Mouse (Mus musculus): ENCODE data around the gene Slc38a10. TPM values are rescaled to one million over a fixed set of nuclear protein-coding genes. Genes with fewer than 3 reads are reported as not detected.

Gene Slc38a10
- total RNA-seq, 2 experiments from 2014 or later = 81.0 to 82.4 TPM

- peak overlapping the region; percentile 81 for H3K4me3 ChIP-seq
- intact Hi-C loops (cut with DNase I) = no loop called here
- TF ChIP-seq CTCF (IDR thresholded peaks at IDR 0.05) = no peak
These were observed 570 bp downstream of the Slc38a10 start for GRCm38 (mm10) chr11:120150440-120151112.

GRCm38 (mm10) chr11:120149510-120150200 lies 1.5 kb downstream of the Slc38a10 start:
- TF ChIP-seq CTCF (IDR thresholded peaks at IDR 0.05) = no peak
- H3K27ac ChIP-seq = no peak overlapping the region
- DNase-seq (ENCODE audit: extremely low spot score in 1 of 2, low spot score in 2 of 2) = no peak
- H3K4me3 ChIP-seq = peak overlapping the region; percentile 81; the same call in 1 of the 2 replicates
- intact Hi-C loops (cut with DNase I) = no loop called here

More at GRCm38 (mm10) chr11:120150440-120151112, 570 bp downstream of the Slc38a10 start:
- H3K27ac ChIP-seq = peak overlapping the region; percentile 88
- DNase-seq (ENCODE audit: extremely low spot score in 1 of 2, low spot score in 2 of 2) = no peak

GRCm38 (mm10) chr11:120148201-120148855 lies 2.8 kb downstream of the Slc38a10 start:
- no peak for DNase-seq (ENCODE audit: extremely low spot score in 1 of 2, low spot score in 2 of 2)
- intact Hi-C loops (cut with DNase I) = no loop called here
- TF ChIP-seq CTCF (IDR thresholded peaks at IDR 0.05) = no peak
- Histone ChIP-seq H3K27ac (no peak overlapping the region), H3K4me3 (no peak overlapping the region)

- intact Hi-C loops (cut with DNase I) = no loop called here
- no peak for TF ChIP-seq CTCF (IDR thresholded peaks at IDR 0.05)
- Histone ChIP-seq H3K27ac (no peak overlapping the region), H3K4me3 (no peak overlapping the region)
- no peak for DNase-seq (ENCODE audit: extremely low spot score in 1 of 2, low spot score in 2 of 2)
These were observed 7.2 kb downstream of the Slc38a10 start for GRCm38 (mm10) chr11:120143708-120144497.

GRCm38 (mm10) chr11:120142601-120143051 lies 8.5 kb downstream of the Slc38a10 start:
- H3K27ac ChIP-seq = peak overlapping the region; percentile 51; the same call in 1 of the 2 replicates
- no peak for DNase-seq (ENCODE audit: extremely low spot score in 1 of 2, low spot score in 2 of 2)
- intact Hi-C loops (cut with DNase I) = no loop called here

GRCm38 (mm10) chr11:120140255-120140654 lies 10.9 kb downstream of the Slc38a10 start:
- intact Hi-C loops (cut with DNase I) = no loop called here
- no peak; the same call in 1 of the 2 replicates for TF ChIP-seq CTCF (IDR thresholded peaks at IDR 0.05)
- no peak for DNase-seq (ENCODE audit: extremely low spot score in 1 of 2, low spot score in 2 of 2)
- Histone ChIP-seq H3K4me3 (no peak overlapping the region), H3K27ac (no peak overlapping the region)

More at GRCm38 (mm10) chr11:120142601-120143051, 8.5 kb downstream of the Slc38a10 start:
- peak; percentile 43 for TF ChIP-seq CTCF (IDR thresholded peaks at IDR 0.05)
- no peak overlapping the region for H3K4me3 ChIP-seq

GRCm38 (mm10) chr11:120139309-120139731 lies 11.8 kb downstream of the Slc38a10 start:
- no peak for DNase-seq (ENCODE audit: extremely low spot score in 1 of 2, low spot score in 2 of 2)
- no peak overlapping the region for H3K4me3 ChIP-seq
- H3K27ac ChIP-seq = no peak overlapping the region
- TF ChIP-seq CTCF (IDR thresholded peaks at IDR 0.05) = no peak
- intact Hi-C loops (cut with DNase I) = no loop called here

- intact Hi-C loops (cut with DNase I) = no loop called here
- no peak for TF ChIP-seq CTCF (IDR thresholded peaks at IDR 0.05)
- no peak overlapping the region for H3K27ac ChIP-seq
- H3K4me3 ChIP-seq = no peak overlapping the region
- DNase-seq (ENCODE audit: extremely low spot score in 1 of 2, low spot score in 2 of 2) = no peak
These were observed 13.5 kb downstream of the Slc38a10 start for GRCm38 (mm10) chr11:120137625-120138004.

GRCm38 (mm10) chr11:120136796-120137624 lies 14.1 kb downstream of the Slc38a10 start:
- DNase-seq (ENCODE audit: extremely low spot score in 1 of 2, low spot score in 2 of 2) = peak; percentile 67 to 69
- no peak for TF ChIP-seq CTCF (IDR thresholded peaks at IDR 0.05)
- no peak overlapping the region for H3K4me3 ChIP-seq
- intact Hi-C loops (cut with DNase I) = no loop called here
- no peak overlapping the region for H3K27ac ChIP-seq

GRCm38 (mm10) chr11:120136195-120136594 lies 15.0 kb downstream of the Slc38a10 start:
- Histone ChIP-seq H3K4me3 (no peak overlapping the region), H3K27ac (no peak overlapping the region)
- no peak for DNase-seq (ENCODE audit: extremely low spot score in 1 of 2, low spot score in 2 of 2)
- no peak for TF ChIP-seq CTCF (IDR thresholded peaks at IDR 0.05)
- intact Hi-C loops (cut with DNase I) = no loop called here

Data from left cerebral cortex, adult 2 months (tissue).